Mouse (Mus musculus) heart, postnatal 0 days (tissue): Measurements from ENCODE around the gene Tbc1d1.

Experiments used
- CTCF ChIP-seq: IDR thresholded peaks from 2 replicates; pipeline ENCODE4 v1.5.1; 2016; ENCODE audit warnings: antibody characterized with exemption, control low read depth, low read depth
- EP300 ChIP-seq: IDR thresholded peaks from 2 replicates; pipeline ENCODE4 v1.6.1; 2016; ENCODE audit warnings: antibody characterized with exemption, low read depth

DNA sequence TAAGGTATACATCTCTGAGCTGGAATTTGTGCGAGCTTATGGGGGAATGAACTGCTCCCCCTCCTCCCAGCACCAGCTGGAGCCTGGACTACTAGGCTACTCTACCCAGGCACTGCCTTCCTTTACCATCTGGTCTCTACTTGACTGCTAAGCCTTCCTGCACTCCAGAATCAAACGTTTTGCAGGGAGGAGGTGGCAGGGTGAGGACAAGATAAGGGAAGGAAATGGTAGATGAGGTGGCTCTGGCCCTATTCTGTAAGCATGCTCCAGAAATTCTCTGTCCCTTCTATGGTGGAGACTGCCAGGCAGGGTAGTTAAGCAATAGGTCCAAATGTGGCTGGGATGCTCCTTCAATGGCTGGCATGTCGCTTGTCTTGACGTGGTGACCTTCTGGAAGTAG is 2.4 kb downstream of the Tbc1d1 start:
- TF ChIP-seq CTCF (no peak), EP300 (no peak)
